Mouse (Mus musculus) liver, embryonic 15.5 days (tissue): ENCODE data around the gene Nbl1. TPM values are rescaled to one million over a fixed set of nuclear protein-coding genes. Genes with fewer than 3 reads are reported as not detected.
A peak's percentile ranks its signal among the peaks of the same experiment; 100 is the strongest.

Source experiments
- ATAC-seq: fragments of 200-750 bp; cut with Nextera tagmentation; 2 replicates; pipeline ENCODE4 v1.8.0; 2017; ENCODE audit warnings: moderate number of reproducible peaks, mild to moderate bottlenecking, moderate library complexity; ENCODE audit not compliant: insufficient read depth
- H3K27ac ChIP-seq: fragments of 300-500 bp; sonication (generic); replicated peaks from 2 replicates; pipeline ENCODE4 v1.5.1; 2015; ENCODE audit warnings: mild to moderate bottlenecking, inconsistent platforms
- H3K27me3 ChIP-seq: fragments of 300-500 bp; sonication (generic); 2 replicates; pipeline ENCODE4 v1.6.1; 2015; ENCODE audit warnings: mild to moderate bottlenecking, inconsistent platforms
- H3K36me3 ChIP-seq: fragments of 300-500 bp; sonication (generic); replicated peaks from 2 replicates; pipeline ENCODE4 v1.6.1; 2015; ENCODE audit warnings: moderate library complexity, mild to moderate bottlenecking, inconsistent platforms
- H3K4me1 ChIP-seq: fragments of 300-500 bp; sonication (generic); replicated peaks from 2 replicates; pipeline ENCODE4 v1.6.1; 2015; ENCODE audit warnings: inconsistent platforms
- H3K4me2 ChIP-seq: fragments of 300-500 bp; sonication (generic); 2 replicates; pipeline ENCODE4 v1.6.1; 2015; ENCODE audit warnings: moderate library complexity, mild to moderate bottlenecking, inconsistent platforms
- H3K4me3 ChIP-seq: fragments of 300-500 bp; sonication (generic); replicated peaks from 2 replicates; pipeline ENCODE4 v1.5.1; 2015; ENCODE audit warnings: mild to moderate bottlenecking, inconsistent platforms
- H3K9ac ChIP-seq: fragments of 300-500 bp; sonication (generic); 2 replicates; pipeline ENCODE4 v1.6.1; 2015; ENCODE audit warnings: moderate library complexity, mild to moderate bottlenecking, inconsistent platforms
- H3K9me3 ChIP-seq: fragments of 300-500 bp; sonication (generic); replicated peaks from 2 replicates; pipeline ENCODE4 v1.6.1; 2016; ENCODE audit warnings: inconsistent platforms
- WGBS: fragments of 180-500 bp; shearing (Covaris S2); methylation state at CpG from one replicate; pipeline ENCODE4 v1.1.7; 2015; ENCODE audit warnings: mixed read lengths; ENCODE audit not compliant: insufficient replicate concordance; 5-methylcytosine and 5-hydroxymethylcytosine counted together
- polyA plus RNA-seq: library from polyadenylated mRNA; unstranded; fragments of >200 nt; fragmentation: Nextera tagmentation; extraction: Ambion mirVana; gene quantifications from 2 replicates; pipeline ENCODE4 v1.2.1, GENCODE M21; 2015

Gene Nbl1
- polyA plus RNA-seq: 2.6 and 3.0 TPM in 2 replicates

GRCm38 (mm10) chr4:139092356-139093195 is at the start of gene Nbl1:
Gene Nbl1 (minus strand): TSS chr4:139092993.
- Histone ChIP-seq H3K9ac (no peak within 1 kb of the TSS), H3K4me2 (peak within 1 kb of the TSS; percentile 69), H3K27me3 (peaks cover 81% of the 10 kb centered on the region), H3K36me3 (no peaks in the 10 kb centered on the region), H3K27ac (no peak within 1 kb of the TSS), H3K4me3 (peak within 1 kb of the TSS; percentile 47), H3K4me1 (peaks cover 15% of the 10 kb centered on the region), H3K9me3 (no peaks in the 10 kb centered on the region)
- 2% methylated on average over 105 of the region's 105 CpGs for WGBS
- no peak for ATAC-seq

GRCm38 (mm10) chr4:139141785-139142184 is 49.0 kb upstream of the Nbl1 start:
- Histone ChIP-seq H3K27ac (no peak overlapping the region), H3K27me3 (no peaks in the 10 kb centered on the region), H3K4me1 (no peaks in the 10 kb centered on the region), H3K36me3 (no peaks in the 10 kb centered on the region), H3K9me3 (no peaks in the 10 kb centered on the region), H3K9ac (no peak overlapping the region), H3K4me2 (no peak overlapping the region), H3K4me3 (no peak overlapping the region)
- 59% methylated on average over 6 of the region's 6 CpGs for WGBS
- ATAC-seq: no peak

- Histone ChIP-seq H3K4me1 (no peaks in the 10 kb centered on the region), H3K27me3 (no peaks in the 10 kb centered on the region), H3K27ac (no peak overlapping the region), H3K9me3 (no peaks in the 10 kb centered on the region), H3K4me3 (no peak overlapping the region), H3K4me2 (no peak overlapping the region), H3K9ac (no peak overlapping the region), H3K36me3 (no peaks in the 10 kb centered on the region)
- 37% methylated on average over 2 of the region's 2 CpGs for WGBS
- no peak for ATAC-seq
These were observed 47.5 kb upstream of the Nbl1 start for GRCm38 (mm10) chr4:139140267-139140666.

- Histone ChIP-seq H3K27me3 (no peaks in the 10 kb centered on the region), H3K4me3 (no peak overlapping the region), H3K9me3 (no peaks in the 10 kb centered on the region), H3K4me1 (peaks cover 13% of the 10 kb centered on the region), H3K36me3 (no peaks in the 10 kb centered on the region), H3K4me2 (no peak overlapping the region), H3K9ac (no peak overlapping the region), H3K27ac (no peak overlapping the region)
- WGBS: 58% methylated on average over 2 of the region's 2 CpGs
- no peak for ATAC-seq
These were observed 43.2 kb upstream of the Nbl1 start for GRCm38 (mm10) chr4:139136011-139136410.

- 66% methylated on average over 5 of the region's 5 CpGs for WGBS
- H3K9ac ChIP-seq: no peak overlapping the region
- no peak overlapping the region for H3K4me2 ChIP-seq
- H3K4me1 ChIP-seq: peaks cover 33% of the 10 kb centered on the region
- no peaks in the 10 kb centered on the region for H3K9me3 ChIP-seq
- ATAC-seq: no peak
- no peaks in the 10 kb centered on the region for H3K27me3 ChIP-seq
- no peak overlapping the region for H3K4me3 ChIP-seq
- H3K27ac ChIP-seq: no peak overlapping the region
- H3K36me3 ChIP-seq: no peaks in the 10 kb centered on the region
These were observed 40.3 kb upstream of the Nbl1 start for GRCm38 (mm10) chr4:139133109-139133508.

GRCm38 (mm10) chr4:139131858-139132672 is 39.3 kb upstream of the Nbl1 start:
- H3K36me3 ChIP-seq: peaks cover under 1% of the 10 kb centered on the region; the same call in 1 of the 2 replicates
- H3K9me3 ChIP-seq: no peaks in the 10 kb centered on the region
- ATAC-seq: no peak
- H3K4me2 ChIP-seq: peak overlapping the region; percentile 87
- H3K4me3 ChIP-seq: 0 out of 2 replicates have a peak overlapping the region, but pooled peaks have one; percentile 9
- H3K27ac ChIP-seq: peak overlapping the region; percentile 45; the same call in 1 of the 2 replicates
- no peak overlapping the region for H3K9ac ChIP-seq
- H3K4me1 ChIP-seq: peaks cover 34% of the 10 kb centered on the region
- WGBS: 47% methylated on average over 14 of the region's 14 CpGs
- H3K27me3 ChIP-seq: no peaks in the 10 kb centered on the region

- Histone ChIP-seq H3K4me1 (peaks cover 41% of the 10 kb centered on the region), H3K4me2 (peak within 1 kb of the TSS; percentile 87), H3K27ac (peak within 1 kb of the TSS; percentile 85), H3K9ac (peak within 1 kb of the TSS; percentile 88), H3K36me3 (peaks cover 8% of the 10 kb centered on the region; the same call in 1 of the 2 replicates), H3K4me3 (peak within 1 kb of the TSS; percentile 82), H3K27me3 (no peaks in the 10 kb centered on the region), H3K9me3 (no peaks in the 10 kb centered on the region)
- ATAC-seq: peak; percentile 95
- under 1% methylated on average over 61 of the region's 63 CpGs for WGBS
These were observed 38.1 kb upstream of the Nbl1 start, which contains the start of gene Minos1 for GRCm38 (mm10) chr4:139130701-139131549. Gene Minos1 (minus strand): TSS chr4:139131113.

- Histone ChIP-seq H3K4me3 (peak overlapping the region; percentile 82), H3K9me3 (no peaks in the 10 kb centered on the region), H3K4me1 (peaks cover 49% of the 10 kb centered on the region), H3K27me3 (no peaks in the 10 kb centered on the region), H3K36me3 (peaks cover 8% of the 10 kb centered on the region; the same call in 1 of the 2 replicates), H3K4me2 (peak overlapping the region; percentile 87), H3K9ac (peak overlapping the region; percentile 88), H3K27ac (peak overlapping the region; percentile 85)
- WGBS: 3% methylated on average over 57 of the region's 57 CpGs
- peak; percentile 47 for ATAC-seq
These were observed 37.3 kb upstream of the Nbl1 start for GRCm38 (mm10) chr4:139129806-139130700.

- ATAC-seq: no peak
- H3K4me2 ChIP-seq: no peak overlapping the region
- H3K27ac ChIP-seq: no peak overlapping the region
- peaks cover 8% of the 10 kb centered on the region; the same call in 1 of the 2 replicates for H3K36me3 ChIP-seq
- WGBS: 84% methylated on average over 3 of the region's 3 CpGs
- H3K4me3 ChIP-seq: no peak overlapping the region
- no peak overlapping the region for H3K9ac ChIP-seq
- H3K9me3 ChIP-seq: no peaks in the 10 kb centered on the region
- peaks cover 70% of the 10 kb centered on the region for H3K4me1 ChIP-seq
- H3K27me3 ChIP-seq: no peaks in the 10 kb centered on the region
These were observed 33.7 kb upstream of the Nbl1 start for GRCm38 (mm10) chr4:139126475-139126874.

- ATAC-seq: no peak
- Histone ChIP-seq H3K4me3 (no peak overlapping the region), H3K36me3 (peaks cover 8% of the 10 kb centered on the region; the same call in 1 of the 2 replicates), H3K4me1 (peaks cover 81% of the 10 kb centered on the region), H3K4me2 (no peak overlapping the region), H3K9ac (no peak overlapping the region), H3K27me3 (no peaks in the 10 kb centered on the region), H3K27ac (no peak overlapping the region), H3K9me3 (no peaks in the 10 kb centered on the region)
- WGBS: 58% methylated on average over 6 of the region's 6 CpGs
These were observed 32.1 kb upstream of the Nbl1 start for GRCm38 (mm10) chr4:139124940-139125339.
